Mouse (Mus musculus) lung, adult 2 months (tissue): ENCODE results near the gene Rassf10. TPM values are rescaled to one million over a fixed set of nuclear protein-coding genes. Genes with fewer than 3 reads are reported as not detected.

ENCODE experiments used
- DNase-seq: peaks from one replicate; pipeline ENCODE4 v3.0.0; 2022
- H3K4me1 ChIP-seq: fragments of 200-500 bp; 2 replicates; pipeline ENCODE4 v1.6.1; 2011; ENCODE audit warnings: low read length; ENCODE audit not compliant: control insufficient read depth, insufficient read depth
- H3K4me3 ChIP-seq: fragments of 200-500 bp; replicated peaks from 2 replicates; pipeline ENCODE3; 2011; ENCODE audit warnings: low read depth, mild to moderate bottlenecking, control low read depth, low read length; ENCODE audit errors: extremely low read depth
- CTCF ChIP-seq: fragments of 200-500 bp; IDR thresholded peaks from 2 replicates; pipeline ENCODE4 v1.5.1; 2011; ENCODE audit warnings: mild to moderate bottlenecking, low read length, control low read depth; ENCODE audit not compliant: insufficient read depth
- POLR2A ChIP-seq: fragments of 200-500 bp; IDR thresholded peaks from 2 replicates; pipeline ENCODE4 v1.6.1; 2011; ENCODE audit warnings: low read depth, mild to moderate bottlenecking, control low read depth, low read length, borderline replicate concordance; ENCODE audit errors: extremely low read depth
- WGBS: fragments of 180-500 bp; shearing (Covaris S2); methylation state at CpG from one replicate; pipeline ENCODE4 v1.1.7; 2018; 5-methylcytosine and 5-hydroxymethylcytosine counted together
- polyA plus RNA-seq: library from polyadenylated mRNA; depleted of rRNA; stranded (reverse); fragments of >200 nt; gene quantifications from 2 replicates; pipeline ENCODE4 v1.2.3, GENCODE M21; 2012; rRNA removed

The Rassf10 gene
- polyA plus RNA-seq: 1.7 and 2.2 TPM in 2 replicates

DNA sequence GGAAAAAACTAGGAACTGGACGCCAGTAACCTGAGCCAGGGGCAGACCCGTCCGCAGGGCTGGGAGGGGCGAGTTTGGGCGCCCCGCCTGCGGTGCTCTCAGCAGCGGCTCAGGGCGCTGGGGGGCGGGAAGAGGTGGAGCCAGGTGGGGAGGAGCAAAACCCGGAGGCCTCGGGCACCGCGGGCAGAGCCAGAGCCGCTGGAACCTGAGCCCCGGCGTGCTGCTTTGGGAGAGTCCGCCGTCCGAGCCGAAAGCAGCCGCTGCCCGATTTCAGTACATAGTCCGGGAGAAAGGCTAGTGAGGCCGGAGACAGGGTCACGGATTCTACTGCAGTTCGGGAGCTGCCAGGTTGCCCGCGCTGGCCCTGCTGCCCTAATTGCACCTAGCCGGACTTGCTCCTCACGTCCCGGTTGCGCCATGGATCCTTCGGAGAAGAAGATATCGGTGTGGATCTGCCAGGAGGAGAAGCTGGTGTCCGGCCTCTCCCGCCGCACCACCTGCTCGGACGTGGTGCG, at the start of gene Rassf10:
TSS of gene Rassf10 (plus strand) at position 186 of the 515 bp plus-strand sequence.
- under 1% methylated on average over 41 of the region's 41 CpGs for WGBS
- peak within 1 kb of the TSS; percentile 40 for H3K4me3 ChIP-seq
- peak; percentile 52; the same call in 1 of the 2 replicates for TF ChIP-seq POLR2A
- no peak for TF ChIP-seq CTCF
- peak; percentile 79 for DNase-seq
- peaks cover 6% of the 10 kb centered on the region; the same call in 1 of the 2 replicates for H3K4me1 ChIP-seq

DNA sequence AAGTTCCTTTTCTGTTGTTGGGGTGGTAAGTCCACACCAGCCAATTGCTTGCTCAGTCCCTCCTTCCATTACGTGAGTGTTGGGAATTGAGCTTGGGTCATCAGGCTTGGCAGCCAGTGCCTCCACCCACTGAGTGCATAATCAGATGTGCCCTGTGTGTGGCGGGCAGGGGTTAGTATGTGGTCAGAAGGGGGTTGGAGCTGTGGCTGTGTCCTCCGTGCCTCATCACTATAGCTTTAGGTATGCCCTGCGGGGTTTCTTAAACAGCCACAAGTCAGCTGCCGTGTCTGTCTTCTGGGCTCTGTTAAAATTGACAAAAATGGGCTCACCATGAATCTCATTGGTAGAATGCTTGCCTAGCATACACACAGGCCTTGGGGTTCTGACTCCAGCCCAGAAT, 46.9 kb upstream of the Rassf10 start:
- no peak for DNase-seq
- H3K4me1 ChIP-seq: no peaks in the 10 kb centered on the region
- 88% methylated on average over 5 of the region's 5 CpGs for WGBS
- TF ChIP-seq CTCF (no peak), POLR2A (no peak)
- H3K4me3 ChIP-seq: no peak overlapping the region

- no peak for TF ChIP-seq POLR2A
- no peak for TF ChIP-seq CTCF
- Histone ChIP-seq H3K4me3 (no peak overlapping the region), H3K4me1 (no peaks in the 10 kb centered on the region)
- WGBS: 68% methylated on average over 2 of the region's 2 CpGs
- DNase-seq: no peak
Observed at GRCm38 (mm10) chr7:112907468-112907867, 46.3 kb upstream of the Rassf10 start.

GRCm38 (mm10) chr7:112909164-112909563, 44.6 kb upstream of the Rassf10 start:
- Histone ChIP-seq H3K4me1 (no peaks in the 10 kb centered on the region), H3K4me3 (no peak overlapping the region)
- no peak for DNase-seq
- TF ChIP-seq CTCF (no peak), POLR2A (no peak)
- 82% methylated on average over 10 of the region's 10 CpGs for WGBS

DNA sequence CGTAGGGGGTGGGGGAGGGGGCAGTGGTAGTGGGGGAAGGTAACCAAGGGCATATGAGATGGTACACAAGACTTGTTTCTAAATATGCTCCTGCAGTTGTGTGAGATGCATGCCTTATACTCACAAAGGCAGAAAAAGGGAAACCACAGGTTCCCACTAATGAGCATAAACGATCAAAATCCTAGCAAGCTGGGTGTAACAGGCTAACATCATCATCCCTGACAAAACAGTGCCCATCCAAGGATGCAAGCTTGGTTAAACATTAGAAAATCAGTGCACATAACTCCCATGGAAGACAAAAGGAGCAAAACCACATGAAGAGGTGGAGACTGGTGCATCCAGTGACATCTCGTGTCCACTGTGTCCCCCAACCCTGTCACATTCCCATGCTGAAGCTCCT, 40.8 kb upstream of the Rassf10 start:
- Histone ChIP-seq H3K4me1 (no peaks in the 10 kb centered on the region), H3K4me3 (no peak overlapping the region)
- DNase-seq: no peak
- no peak for TF ChIP-seq CTCF
- no peak for TF ChIP-seq POLR2A
- 77% methylated on average over 3 of the region's 3 CpGs for WGBS

DNA sequence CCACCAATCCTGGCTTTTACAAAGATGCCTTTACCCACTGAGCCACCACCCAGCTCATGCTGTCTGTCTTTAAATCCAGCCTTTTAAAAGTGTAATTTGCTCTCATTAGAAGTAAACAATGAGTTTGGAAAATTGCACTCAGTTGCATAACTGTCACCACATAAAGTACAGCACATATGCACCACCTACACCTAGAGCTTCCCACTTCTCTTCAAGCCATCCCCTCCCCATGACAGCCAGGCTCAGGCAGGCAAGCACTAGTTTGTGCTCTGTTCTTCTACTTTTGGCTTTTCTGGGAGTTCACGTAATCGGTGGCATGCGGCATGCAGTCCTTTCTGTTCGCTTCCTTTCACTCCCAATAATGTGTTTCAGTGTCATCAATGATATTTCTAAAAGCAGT, 38.2 kb upstream of the Rassf10 start:
- H3K4me1 ChIP-seq: no peaks in the 10 kb centered on the region
- 93% methylated on average over 4 of the region's 4 CpGs for WGBS
- H3K4me3 ChIP-seq: no peak overlapping the region
- no peak for DNase-seq
- no peak for TF ChIP-seq CTCF
- no peak for TF ChIP-seq POLR2A

- no peaks in the 10 kb centered on the region for H3K4me1 ChIP-seq
- 54% methylated on average over 10 of the region's 10 CpGs for WGBS
- TF ChIP-seq CTCF (no peak), POLR2A (no peak)
Observed at GRCm38 (mm10) chr7:112917613-112918278, 36.0 kb upstream of the Rassf10 start.

DNA sequence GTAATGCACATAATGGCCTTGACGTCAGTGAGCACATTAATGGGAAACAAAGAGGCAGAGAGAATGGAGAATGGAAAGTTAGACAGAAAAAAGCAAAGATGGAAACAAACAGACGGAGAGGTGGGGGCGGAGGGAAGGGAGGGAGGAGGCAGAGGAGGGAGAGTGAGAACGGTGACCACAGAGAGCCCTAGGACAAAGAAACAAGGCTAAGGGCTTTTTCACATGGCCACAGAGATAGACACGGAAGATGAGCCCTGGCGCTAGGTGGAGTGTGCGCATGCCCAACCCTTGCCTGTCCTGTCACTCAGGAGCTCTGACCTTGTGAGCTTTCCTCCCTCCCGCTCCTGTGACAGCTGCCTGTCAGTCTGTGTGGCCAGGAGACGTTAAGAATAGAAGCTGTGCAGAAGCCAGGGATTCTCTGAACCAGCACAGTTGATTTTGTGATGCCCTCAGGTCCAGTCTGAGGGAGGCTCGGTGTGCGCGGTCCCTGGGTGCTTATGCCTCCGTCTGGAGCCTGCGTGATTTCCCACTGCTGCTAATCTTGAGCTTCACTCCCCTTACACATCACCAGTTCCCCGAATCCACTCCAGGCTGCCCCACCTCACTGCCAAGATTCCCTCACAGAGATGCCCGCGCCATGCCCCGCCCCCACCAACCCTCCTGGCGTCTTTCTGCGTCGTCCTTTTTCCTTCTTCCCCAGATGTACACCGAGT, 35.3 kb upstream of the Rassf10 start:
- H3K4me3 ChIP-seq: no peak overlapping the region
- 50% methylated on average over 22 of the region's 22 CpGs for WGBS
- DNase-seq: no peak

More at GRCm38 (mm10) chr7:112917613-112918278, 36.0 kb upstream of the Rassf10 start:
- H3K4me3 ChIP-seq: no peak overlapping the region
- DNase-seq: no peak

GRCm38 (mm10) chr7:112919845-112920244, 33.9 kb upstream of the Rassf10 start:
- no peaks in the 10 kb centered on the region for H3K4me1 ChIP-seq
- WGBS: 0% methylated on average over 4 of the region's 4 CpGs
- no peak overlapping the region for H3K4me3 ChIP-seq
- TF ChIP-seq POLR2A (no peak), CTCF (peak; percentile 73)
- DNase-seq: peak; percentile 39

More for the DNA sequence above, 35.3 kb upstream of the Rassf10 start:
- H3K4me1 ChIP-seq: no peaks in the 10 kb centered on the region
- TF ChIP-seq CTCF (no peak), POLR2A (no peak)
